Mouse (Mus musculus): ENCODE data around the gene Nubp1. TPM values are rescaled to one million over a fixed set of nuclear protein-coding genes. Genes with fewer than 3 reads are reported as not detected.

Gene Nubp1
- polyA plus RNA-seq, 3 experiments from 2014 or later: 46.9 to 77.0 (median 47.2) TPM

DNA sequence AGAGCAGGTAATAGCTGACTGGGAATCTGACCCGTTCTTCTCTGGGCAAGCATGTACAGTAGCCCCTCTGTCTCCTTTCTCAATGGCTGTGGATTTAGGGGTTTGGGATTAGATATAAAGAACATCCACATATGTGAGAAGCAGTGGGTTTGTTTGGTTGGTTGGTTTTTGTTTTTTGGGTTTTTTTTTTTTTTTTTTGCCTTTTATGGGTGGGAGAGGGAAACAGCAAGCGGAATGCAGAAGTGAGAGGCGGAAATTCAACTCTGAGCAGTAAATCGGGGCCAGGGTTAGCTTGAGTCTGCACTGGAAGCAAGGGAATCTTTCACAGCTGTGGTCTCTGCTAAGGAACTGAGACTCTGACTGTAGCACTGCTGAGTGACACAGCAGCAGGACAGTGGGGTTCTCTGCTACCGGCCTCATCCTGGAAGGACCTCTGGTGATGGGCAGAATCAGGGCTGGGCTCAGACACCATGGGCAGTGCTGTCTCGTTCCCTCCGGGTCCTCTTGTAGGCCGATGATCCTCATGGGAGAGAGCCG lies 6.0 kb downstream of the Nubp1 start:
- no peak for ATAC-seq

DNA sequence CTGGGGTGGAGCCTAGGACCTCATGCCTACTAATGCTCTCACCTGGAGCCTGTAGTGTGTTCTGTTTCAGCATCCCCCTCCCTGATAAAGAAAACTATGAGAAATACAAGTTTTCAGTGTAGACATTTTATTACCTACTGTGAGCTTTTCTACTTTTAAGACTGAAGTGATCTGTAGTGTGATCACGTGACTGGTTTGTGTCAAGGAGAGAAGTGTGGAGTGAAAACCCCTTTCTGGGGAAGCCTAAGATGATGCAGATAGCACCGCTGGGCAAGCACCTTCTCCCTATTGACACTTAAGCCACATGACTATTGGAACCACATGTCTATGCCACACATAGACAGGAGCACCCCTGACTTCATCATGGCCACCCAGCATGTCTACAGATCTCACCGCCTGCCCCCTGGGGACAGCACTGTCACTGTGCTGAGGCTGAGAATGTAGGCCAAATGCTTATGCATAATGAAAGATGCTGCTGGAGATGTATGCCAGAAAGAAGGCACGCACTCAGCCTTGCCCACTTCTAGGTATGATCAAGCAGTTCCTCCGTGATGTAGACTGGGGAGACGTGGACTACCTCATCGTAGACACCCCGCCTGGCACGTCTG lies 8.8 kb downstream of the Nubp1 start:
- no peak for ATAC-seq

DNA sequence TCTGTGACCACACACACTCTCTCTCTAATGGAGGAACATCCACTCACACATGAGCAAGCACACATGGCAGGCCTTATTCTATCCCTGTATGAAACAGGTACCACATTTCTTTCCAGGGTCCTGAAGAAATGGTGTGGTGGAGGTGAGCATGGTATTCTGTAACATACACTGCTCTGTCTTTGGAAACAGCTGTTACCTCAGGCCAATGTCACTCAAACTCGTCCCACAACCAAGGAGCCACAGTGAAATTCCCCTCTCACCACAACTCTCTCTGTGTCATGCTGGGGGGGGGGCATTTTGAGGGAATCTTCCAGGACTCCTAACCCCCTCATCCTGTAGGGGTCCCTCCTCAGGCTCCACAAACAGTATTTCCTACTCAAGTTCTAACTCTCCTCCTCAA lies 20.2 kb downstream of the Nubp1 start:
- ATAC-seq: no peak

DNA sequence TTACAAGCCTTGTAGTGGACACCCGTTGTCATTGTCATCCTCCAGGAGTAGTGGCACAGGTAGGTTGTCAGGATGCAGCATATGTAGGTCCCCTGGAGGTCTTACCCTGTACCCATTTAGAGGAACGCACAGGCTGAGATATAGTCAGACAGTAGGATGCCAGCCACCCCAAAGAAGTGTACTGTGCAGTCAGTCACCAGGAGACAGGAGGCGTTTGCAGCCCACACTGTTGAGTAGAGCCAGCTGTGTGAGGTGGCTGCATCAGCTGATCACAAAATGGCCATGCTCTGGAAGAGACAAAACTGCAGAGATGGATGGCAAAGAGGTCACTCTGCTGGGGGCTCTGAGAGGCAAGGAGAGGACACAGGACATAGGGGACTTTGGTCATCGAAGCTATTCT lies 20.6 kb downstream of the Nubp1 start:
- no peak for ATAC-seq

DNA sequence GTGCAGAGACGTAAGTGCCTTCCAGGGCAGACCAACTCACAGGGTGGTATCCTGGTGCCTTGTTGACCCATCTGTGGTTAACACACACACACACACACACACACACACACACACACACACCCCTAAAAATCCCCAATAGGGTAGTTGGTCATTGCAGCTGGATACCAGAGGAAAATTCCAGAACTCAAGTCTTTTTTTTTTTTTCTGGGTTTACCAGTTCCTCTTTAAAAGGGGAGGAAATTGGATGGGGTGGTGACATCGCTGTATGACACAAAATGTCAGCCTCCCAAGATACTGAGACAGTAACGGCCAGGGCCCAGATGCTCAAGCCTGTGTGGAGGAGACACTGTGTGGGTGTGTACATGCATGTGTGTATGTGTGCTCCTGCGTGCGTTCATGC lies 21.6 kb downstream of the Nubp1 start:
- ATAC-seq: no peak

DNA sequence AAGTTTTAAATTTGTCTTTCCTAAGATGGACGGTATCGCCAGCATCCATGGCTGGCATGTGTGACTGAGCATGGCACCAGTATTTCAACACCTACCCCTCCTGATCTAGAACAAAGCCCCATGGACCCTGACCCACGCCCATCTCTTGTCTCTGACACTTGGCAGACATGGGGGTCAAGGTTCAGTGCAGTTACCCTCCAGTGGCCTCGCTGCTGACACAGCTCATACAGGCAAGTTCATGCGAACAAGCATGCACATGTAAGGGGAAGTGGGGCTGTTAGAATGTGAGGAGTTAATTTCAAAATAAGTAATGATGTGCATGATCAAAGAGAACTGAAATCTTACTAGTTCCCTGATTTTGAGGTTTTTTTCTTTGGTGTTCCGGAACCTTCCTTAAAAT lies 24.4 kb downstream of the Nubp1 start:
- no peak for ATAC-seq

DNA sequence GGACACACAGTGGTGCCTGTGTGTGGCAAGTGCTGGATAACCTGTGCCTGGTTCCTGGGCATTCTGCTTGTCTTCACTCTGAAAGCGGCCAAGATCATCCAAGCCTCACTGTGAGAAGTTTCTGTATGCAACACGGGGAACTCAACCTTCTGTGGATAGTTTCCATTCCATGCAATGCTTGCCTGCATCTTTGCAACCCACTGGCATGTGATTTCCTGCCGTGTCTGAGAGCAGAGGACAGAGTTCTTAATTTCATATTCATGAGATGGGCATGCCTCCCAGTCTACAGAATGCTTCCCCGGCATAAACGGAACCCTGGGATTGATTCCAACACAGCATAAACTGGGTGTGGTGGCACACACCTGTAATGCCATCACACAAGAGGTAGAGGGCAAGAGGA lies 26.3 kb downstream of the Nubp1 start:
- no peak for ATAC-seq

DNA sequence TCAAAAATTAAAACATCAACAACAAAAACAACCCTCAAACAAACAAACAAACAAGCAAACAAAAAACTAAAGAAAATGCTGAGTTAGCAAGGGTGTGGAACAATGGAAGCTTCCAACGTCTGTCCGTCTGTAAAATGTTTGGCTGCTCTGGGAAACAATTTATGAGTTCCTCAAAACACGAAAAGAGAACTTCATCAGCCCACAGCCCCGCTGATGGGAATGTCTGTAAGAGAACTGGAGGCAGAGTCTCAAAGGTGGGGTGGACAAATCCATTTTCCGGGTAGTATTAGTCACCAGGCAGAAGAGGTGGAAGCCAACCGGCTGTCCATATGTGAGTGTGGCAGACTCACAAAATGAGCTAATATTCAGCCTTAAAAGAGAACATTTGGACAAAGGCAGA lies 29.6 kb downstream of the Nubp1 start:
- ATAC-seq: no peak

DNA sequence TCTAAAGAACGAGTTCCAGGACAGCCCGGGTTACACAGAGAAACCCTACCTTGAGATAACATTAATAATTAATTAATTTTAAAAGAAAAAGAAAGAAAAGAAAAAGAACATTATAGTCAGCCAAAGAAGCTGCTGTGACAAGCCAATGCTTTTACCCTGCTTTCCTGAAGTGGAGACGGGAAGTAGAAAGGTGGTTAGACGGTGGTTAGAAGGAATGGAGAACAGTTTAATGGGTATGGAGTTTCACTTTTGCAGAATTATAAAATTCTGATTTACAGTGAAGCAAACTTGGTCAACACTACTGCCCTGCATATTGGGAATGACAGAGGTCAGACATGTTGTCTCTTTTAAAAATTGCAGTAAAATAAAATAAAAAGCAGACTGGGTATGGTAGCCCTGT lies 30.0 kb downstream of the Nubp1 start:
- ATAC-seq: no peak

DNA sequence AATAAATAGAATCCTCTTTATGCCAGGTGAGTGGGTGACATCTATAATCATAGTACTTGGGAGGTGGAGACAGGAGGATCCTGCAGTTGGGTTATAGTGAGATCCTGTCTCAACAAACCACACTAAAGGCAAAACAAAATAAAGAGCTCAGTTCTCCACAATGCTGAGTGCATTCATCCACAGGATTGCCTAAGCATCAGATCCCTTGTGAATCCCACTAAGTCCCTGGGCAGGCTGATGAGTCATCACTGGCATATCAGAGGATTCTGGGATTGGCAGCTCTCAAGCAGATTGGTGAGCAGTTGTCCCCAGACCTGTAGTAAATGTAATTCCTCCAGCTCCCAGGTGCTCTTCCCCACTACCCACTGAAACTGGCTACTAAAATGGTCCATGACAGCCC lies 32.0 kb downstream of the Nubp1 start:
- no peak for ATAC-seq

DNA sequence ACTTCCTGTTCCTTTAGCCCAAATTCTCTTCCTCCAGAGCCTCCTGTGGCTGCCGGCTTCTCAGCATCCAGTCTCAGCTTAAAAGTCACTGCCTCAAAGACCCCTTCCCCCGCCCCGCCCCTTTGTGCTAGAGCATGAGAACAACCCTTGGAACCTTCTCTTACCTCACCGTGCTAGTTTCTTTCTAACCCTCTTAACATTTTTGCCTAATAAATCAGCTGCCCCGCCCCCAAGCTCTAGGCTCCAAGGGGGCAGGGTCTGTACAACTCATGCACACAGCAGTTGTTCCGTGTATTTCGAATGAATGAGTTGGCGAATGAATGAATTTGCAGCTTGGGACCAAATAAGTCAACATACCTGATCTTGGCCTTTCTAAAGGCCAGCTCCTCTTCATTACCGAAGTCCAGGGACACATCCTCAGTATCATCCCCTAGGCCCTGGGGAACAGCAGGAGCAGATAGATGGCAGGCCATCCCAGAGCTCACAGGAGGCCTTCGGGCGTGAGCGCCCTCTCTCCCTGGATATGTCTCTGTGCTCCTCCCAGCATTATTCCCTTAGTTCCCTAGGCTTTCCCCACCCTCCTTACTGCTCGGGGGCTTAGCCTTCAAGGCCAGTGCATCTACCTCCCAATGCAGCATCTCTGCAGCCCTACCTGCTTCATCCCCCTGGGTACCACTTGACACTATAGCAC lies 35.0 kb downstream of the Nubp1 start:
- ATAC-seq: no peak

DNA sequence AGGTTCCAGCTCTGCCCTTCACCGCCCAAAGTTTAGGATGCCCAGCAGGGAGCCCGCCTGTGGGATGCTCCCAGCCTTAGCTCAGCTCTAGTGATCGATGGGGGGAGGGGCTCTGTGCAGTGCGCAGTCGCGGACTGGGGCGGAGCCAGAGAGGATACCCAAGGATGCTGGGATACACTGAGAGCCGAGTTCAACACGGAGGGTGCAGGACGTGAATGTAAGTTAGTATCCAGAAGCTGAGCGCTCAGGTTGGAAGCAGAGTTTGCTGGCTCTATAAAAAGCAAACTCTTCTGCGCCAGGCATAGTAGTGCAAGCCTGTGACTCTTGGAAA lies 35.5 kb downstream of the Nubp1 start, which contains the start of gene Tvp23a:
TSS of gene Tvp23a (minus strand) at position 99 of the 331 bp plus-strand sequence.
- no peak for ATAC-seq

DNA sequence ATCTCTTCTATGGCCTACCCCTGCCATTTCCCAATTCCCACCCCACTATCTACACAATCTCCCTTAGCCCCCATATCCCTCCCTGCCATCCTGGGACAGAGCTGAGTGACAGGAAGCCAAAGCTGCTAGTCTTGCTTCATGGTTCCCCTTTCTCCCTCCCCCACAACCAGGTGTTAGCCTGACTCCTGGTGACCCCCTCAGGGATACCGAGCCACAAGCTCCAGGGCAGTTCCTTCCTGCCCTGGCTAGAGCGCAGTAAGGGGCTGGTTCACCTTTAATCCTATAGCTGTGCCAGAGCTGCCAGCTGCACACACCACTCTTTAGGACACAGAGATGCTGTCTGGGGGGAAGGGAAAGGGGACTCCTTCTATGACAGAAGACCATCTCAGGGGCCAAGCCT lies 36.0 kb downstream of the Nubp1 start:
- ATAC-seq: no peak

DNA sequence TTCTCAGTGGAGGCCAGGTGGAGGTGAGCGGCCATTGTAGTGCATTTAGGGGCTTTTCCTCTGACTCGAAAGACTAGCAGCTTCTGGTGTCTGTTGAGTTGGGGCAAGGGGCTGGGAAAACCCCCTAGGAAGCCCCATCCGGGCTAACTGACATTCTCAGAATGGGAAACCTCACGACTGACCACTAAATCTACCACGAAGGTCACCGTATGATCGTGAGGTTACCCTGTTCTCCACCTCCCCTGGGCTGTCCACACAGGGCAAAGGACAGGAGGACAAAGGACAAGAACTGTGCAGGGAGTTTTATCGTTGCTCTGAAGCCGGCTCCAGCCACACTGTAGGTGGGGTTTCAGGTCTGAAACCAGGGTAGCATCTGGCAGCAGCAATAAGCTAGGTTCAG lies 37.2 kb downstream of the Nubp1 start:
- ATAC-seq: no peak

DNA sequence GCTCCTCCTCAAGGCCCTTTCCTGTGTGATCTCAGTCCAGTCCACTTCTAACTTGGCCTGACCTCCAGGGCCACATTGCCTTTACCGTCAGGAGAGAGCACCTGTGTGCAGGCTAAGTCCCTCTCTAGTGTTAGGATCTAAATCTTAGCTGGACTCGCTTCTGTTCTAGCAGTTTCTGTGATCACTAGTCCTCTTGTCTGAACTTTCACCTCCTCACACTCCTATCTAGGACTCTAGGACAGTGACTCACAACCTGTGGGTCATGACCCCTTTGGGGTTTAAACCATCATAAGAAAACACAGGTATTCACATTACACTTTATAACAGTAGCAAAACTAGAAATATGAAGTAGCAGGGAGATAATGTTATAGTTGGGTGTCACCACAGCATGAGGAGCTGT lies 40.2 kb downstream of the Nubp1 start:
- ATAC-seq: no peak

DNA sequence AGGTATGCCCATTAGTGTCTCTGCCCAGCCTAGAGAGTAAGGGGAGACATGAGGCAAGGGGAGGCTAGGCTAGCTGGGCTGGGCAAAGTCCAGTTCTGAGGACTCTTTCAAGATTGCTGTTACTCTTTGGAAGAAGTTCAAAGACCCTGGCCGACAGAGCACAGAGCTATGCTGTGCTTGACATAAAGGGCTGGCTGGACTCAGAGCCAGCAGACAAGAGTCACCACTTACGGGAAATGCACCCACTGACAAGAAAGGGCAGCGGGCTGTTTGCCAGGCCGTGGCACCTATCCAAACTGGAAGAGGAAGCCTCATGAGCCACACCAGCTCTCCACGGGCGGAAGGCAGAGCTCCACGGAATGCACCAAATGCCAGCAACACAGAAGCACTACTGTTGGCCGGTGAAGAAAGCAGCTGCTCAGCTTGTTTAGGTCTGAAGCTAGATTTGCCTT lies 40.7 kb downstream of the Nubp1 start:
- no peak for ATAC-seq

DNA sequence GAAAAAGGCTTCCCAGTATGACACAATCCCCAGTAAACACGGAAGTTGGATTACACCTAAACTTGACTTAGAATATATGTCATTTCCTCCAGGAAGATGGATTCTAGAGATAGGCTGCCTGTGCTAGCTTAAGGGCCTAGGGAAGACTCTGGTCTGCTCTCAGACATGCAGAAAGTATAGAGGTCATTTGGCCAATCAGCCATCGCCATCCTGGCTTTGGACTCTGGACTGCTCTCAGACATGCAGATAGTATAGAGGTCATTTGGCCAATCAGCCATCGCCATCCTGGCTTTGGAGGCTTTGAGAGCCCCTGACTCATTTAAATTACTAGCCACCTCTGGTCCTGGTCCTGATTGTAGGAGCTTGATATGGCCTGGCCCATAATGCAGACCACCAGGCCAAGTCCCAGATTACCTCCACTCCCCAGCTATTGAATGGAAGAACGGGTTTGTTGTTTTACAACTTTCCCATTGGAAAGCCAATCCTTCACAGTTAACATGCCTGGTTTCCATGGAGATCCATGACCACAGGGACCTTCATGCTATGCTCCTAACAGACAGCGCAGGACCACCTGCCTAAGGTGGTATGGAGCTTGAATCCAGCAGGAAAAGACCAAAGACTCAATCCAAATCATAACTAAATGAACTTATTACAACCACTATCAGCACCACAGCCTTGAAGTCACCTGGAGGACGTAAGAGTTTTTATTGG lies 42.3 kb downstream of the Nubp1 start:
- no peak for ATAC-seq

DNA sequence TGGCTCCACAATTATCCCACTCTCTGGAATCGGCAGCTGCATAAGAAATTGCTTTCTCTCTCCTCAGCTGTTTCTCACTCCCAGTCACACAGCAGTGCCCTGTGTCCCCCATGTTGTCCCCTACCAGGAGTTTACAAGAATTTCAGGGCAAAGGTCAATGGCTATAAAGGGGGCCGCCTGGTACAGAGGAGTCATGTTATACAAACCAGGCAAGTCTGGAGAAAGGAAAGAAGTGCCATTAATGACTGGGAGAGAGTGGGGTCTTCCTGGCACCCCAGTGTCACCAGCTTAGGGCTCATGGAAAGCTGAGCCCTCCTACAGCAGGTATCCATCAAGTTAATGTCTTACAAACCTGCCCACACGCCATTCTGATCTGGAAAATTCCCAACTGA lies 42.8 kb downstream of the Nubp1 start:
- ATAC-seq: no peak

DNA sequence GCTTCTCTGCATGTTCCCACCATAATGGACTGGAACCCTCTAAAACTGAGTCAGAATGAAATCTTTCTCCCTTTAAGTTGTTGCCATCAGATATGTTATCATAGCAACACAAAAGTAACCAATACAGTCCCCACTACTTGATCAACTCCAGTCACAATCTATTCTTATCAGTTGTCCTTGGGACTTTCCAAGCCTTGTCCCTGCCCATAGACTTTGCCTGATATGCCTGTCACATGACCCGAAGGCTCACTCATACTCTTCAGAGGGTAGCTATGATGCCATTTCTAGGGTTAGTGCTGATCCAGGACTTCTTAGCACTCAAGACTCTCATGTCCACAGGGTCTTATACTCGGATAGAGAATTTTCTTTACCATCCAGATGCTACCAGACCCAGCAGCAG lies 48.4 kb downstream of the Nubp1 start:
- no peak for ATAC-seq

DNA sequence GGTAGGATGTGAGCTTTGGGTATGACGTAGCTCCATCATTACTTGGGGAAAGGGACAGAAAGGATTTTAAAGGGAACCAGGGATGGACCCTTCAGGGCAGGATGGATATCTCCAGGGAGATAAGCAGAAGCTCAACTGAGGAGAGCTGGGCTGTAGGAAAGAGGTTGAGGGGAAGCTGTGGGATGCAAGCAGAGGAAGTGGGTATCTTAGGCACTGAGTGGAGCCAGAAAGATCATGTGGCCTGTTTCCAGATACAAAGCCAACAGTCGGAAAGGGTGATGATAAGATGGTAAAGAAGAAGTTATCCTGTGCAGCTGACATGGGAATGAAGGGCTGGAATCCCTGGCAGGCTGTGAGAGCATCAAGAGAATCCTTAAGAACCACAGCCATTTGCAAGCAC lies 49.4 kb downstream of the Nubp1 start:
- no peak for ATAC-seq

DNA sequence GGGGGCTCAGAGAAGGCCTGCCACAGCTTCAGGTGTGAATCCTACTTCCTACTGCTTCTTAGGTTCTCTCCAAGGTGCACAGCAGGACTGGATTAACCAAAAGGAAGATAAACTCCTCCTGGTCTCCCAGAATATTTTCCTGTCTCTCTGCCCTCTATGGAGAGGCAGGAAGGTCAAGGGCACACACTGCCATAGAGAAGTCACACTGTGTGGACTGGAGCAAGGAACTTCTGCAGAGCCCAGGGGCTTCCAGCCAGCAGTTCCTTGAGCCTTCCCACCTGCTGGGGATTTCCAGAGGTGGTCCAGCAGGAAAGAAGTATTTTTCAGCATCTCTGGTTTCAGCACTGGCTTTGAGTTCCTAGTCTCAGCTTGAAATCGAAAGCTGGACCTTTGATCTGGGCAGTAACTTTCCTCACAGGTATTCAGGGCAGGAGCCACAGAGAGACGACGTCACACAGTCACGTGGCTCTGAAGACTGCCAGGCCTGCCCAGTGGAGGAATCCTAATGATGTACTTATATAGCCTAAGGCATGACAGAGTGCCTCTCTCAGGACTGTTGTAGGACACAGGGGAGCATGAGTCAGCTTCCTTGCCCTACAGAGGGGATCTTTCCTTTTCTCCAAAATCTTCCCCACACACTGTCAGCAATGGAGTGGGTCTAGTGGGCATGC lies 53.4 kb downstream of the Nubp1 start:
- no peak for ATAC-seq

DNA sequence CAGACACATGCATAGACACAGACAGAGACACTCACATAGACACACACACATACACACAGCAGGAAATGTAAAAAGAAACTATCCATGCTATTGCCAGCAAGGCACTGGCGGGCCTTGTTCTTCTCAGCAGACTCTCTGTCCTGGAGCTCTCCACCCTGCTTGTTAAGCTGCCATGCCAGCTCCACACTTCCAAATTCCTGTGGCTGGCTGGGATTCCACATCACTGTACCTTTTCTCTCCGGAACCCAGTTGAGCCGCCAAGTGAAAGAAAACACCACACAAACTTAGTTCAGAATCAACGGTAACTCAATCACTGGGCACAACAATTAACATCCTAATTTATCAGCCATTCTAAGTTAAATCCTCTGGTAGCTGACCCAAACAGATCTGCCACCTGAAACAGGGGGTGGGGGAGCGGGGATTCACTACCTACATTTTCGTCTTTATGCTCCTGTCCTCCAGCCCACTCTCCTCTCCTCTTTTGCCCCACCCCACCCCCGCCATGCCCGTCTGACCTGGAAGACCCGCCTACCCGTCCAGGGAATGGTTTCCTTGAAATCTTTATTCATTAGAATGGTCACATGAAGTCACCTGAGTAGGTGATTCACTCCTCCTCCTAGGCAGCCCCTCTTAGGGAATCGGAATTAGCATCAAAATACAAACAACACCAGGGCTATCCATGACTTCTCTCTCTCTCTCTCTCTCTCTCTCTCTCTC lies 55.8 kb downstream of the Nubp1 start:
- no peak for ATAC-seq

DNA sequence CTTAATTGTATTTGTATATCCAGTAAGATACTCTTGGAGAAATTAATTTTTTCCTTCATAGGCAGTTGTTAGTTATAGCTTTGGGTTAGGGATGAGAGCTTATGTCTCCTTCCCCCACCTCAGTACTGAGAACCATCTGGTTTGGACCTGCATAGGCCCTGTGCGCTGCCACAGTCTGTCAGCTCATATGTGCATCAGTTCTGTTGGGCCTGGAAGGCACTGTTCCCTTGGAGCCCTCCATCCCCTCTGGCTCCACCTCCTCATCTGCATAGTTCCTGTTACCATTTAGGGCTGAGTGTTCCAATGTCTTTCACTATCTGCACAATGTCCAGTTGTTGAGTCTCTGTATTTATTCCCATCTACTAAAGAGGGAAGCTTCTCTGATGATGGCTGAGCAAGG lies 56.5 kb downstream of the Nubp1 start:
- ATAC-seq: no peak
